Mouse (Mus musculus) heart, adult 2 months (tissue): ENCODE results near the gene Ccdc22. TPM values are rescaled to one million over a fixed set of nuclear protein-coding genes. Genes with fewer than 3 reads are reported as not detected.
A peak's percentile ranks its signal among the peaks of the same experiment; 100 is the strongest.

Source experiments
- DNase-seq, 2 experiments: peaks; one replicate each; pipeline ENCODE4 v3.0.0; 2021
- H3K27ac ChIP-seq: fragments of 200-600 bp; 2 replicates; pipeline ENCODE4 v1.8.1; 2022
- H3K27me3 ChIP-seq: fragments of 200-500 bp; 2 replicates; pipeline ENCODE4 v1.6.1; 2012; ENCODE audit warnings: mild to moderate bottlenecking, low read length, inconsistent platforms, mixed read lengths; ENCODE audit not compliant: control insufficient read depth, insufficient read depth
- H3K36me3 ChIP-seq: fragments of 200-500 bp; 2 replicates; pipeline ENCODE4 v1.6.1; 2012; ENCODE audit warnings: low read length, inconsistent platforms; ENCODE audit not compliant: control insufficient read depth, insufficient read depth
- H3K4me1 ChIP-seq: fragments of 200-500 bp; 2 replicates; pipeline ENCODE4 v1.6.1; 2011; ENCODE audit warnings: low read length; ENCODE audit not compliant: control insufficient read depth, insufficient read depth
- H3K4me3 ChIP-seq: fragments of 200-600 bp; 2 replicates; pipeline ENCODE4 v1.8.1; 2022
- H3K79me2 ChIP-seq: fragments of 200-500 bp; replicated peaks from 2 replicates; pipeline ENCODE4 v1.6.1; 2012; ENCODE audit warnings: mild to moderate bottlenecking, inconsistent platforms, low read length, moderate library complexity, mixed read lengths; ENCODE audit not compliant: control insufficient read depth, insufficient read depth
- H3K9ac ChIP-seq: fragments of 200-500 bp; 2 replicates; pipeline ENCODE4 v1.6.1; 2012; ENCODE audit warnings: low read depth, mild to moderate bottlenecking, control low read depth, inconsistent platforms, low read length, mixed read lengths
- CTCF ChIP-seq: fragments of 200-600 bp; IDR thresholded peaks from 2 replicates; pipeline ENCODE4 v1.8.1; 2022; ENCODE audit warnings: antibody characterized with exemption, mild to moderate bottlenecking, moderate library complexity
- EP300 ChIP-seq: fragments of 200-500 bp; IDR thresholded peaks from 2 replicates; pipeline ENCODE4 v1.6.1; 2011; ENCODE audit warnings: low read depth, low read length, control low read depth; ENCODE audit not compliant: insufficient read depth
- POLR2A ChIP-seq: fragments of 200-500 bp; IDR thresholded peaks from 2 replicates; pipeline ENCODE4 v1.6.1; 2011; ENCODE audit warnings: mild to moderate bottlenecking, low read depth, low read length, control low read depth; ENCODE audit not compliant: insufficient read depth
- WGBS: fragments of 180-500 bp; shearing (Covaris S2); methylation state at CpG from one replicate; pipeline ENCODE4 v1.1.7; 2018; 5-methylcytosine and 5-hydroxymethylcytosine counted together
- intact Hi-C: fragments of 180-260 bp; cut with DNase I; formaldehyde crosslinking; loops from one replicate; pipeline ENCODE4 v1.15.1; 2025
- polyA plus RNA-seq: library from polyadenylated mRNA; depleted of rRNA; stranded (reverse); fragments of >200 nt; gene quantifications from 2 replicates; pipeline ENCODE4 v1.2.3, GENCODE M21; 2012; rRNA removed
- total RNA-seq, 2 experiments: library from RNA; stranded (reverse); gene quantifications; 2 replicates each; pipeline ENCODE4 v1.2.3; 2021

The Ccdc22 gene
- total and polyA plus RNA-seq, 3 experiments = 9.6 to 12.1 (median 11.4) TPM

DNA sequence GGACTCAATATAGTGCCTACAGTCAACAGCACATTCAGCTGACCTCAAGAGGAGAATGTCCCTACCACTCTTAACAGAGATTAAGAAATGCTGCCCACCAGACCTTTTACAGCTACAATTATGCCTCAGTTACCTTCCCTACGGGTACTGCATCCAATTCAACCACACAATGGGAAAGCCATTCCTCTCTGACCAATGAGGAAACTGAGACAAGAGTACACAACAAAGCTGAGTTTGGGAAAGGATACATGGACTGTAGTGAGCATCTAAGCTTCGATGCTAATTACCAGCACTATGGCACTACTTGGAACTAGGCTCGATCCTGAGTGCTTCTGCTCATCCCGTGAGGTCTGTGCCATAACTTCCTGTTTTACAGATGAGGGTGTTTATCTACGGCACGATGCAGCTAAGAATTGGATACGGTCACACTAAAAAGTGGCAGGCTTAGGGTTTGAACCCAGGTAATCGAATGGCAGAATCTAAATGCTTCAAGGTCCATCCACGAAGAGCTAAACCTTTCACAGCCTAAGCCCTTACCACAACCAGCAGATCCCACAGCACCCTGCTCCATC is 33.7 kb downstream of the Ccdc22 start:
- Histone ChIP-seq H3K27ac (no peak overlapping the region), H3K79me2 (no peaks in the 10 kb centered on the region), H3K4me3 (no peak overlapping the region), H3K36me3 (no peaks in the 10 kb centered on the region), H3K27me3 (no peaks in the 10 kb centered on the region), H3K4me1 (no peaks in the 10 kb centered on the region; the same call in none of the 2 replicates), H3K9ac (no peak overlapping the region)
- no peak for TF ChIP-seq EP300
- TF ChIP-seq CTCF = no peak
- no peak for TF ChIP-seq POLR2A
- DNase-seq = no peak
- intact Hi-C loops = loop anchor here (5.0 kb wide), 1 partner anchor 71 kb away; no protein-coding TSS in a partner anchor
- 78% methylated on average over 9 of the region's 9 CpGs for WGBS

DNA sequence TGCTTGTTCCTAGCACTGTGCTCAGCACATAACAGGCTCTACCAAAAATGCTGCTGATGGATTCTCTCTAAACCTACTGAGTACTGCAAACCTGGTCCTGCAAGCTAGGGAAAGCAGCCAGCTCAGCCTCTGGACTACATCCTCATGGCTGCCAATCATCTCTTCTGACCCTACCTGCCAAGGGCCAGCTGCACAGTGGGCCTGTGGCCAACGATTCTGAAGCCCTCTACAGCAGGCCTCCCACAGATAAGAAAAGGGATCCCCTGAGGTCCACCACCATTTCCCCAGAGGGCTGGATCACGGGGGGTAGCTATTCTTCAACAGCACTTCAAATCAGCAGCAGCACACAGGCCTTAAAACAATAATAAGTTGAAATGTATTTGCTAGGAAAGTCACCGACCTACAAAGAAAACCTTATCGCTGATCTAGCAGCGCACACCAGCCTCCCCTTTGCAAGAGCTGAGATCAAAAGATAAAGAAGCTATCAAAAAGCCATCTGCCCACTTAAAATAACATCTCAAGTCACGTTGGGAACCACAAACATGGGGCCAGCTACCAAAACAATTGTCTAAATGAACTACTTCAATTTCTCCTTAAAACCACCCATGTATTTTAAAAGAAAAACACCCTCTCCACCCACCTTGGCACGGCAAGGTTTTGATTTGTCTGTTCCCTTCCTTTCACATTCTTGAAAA is 34.7 kb downstream of the Ccdc22 start:
- no peak overlapping the region for H3K27ac ChIP-seq
- H3K27me3 ChIP-seq = no peaks in the 10 kb centered on the region
- no peaks in the 10 kb centered on the region; the same call in none of the 2 replicates for H3K4me1 ChIP-seq
- 52% methylated on average over 7 of the region's 7 CpGs for WGBS
- H3K79me2 ChIP-seq = no peaks in the 10 kb centered on the region
- intact Hi-C loops = loop anchor here (5.0 kb wide), 1 partner anchor 72 kb away; no protein-coding TSS in a partner anchor
- no peak overlapping the region for H3K9ac ChIP-seq
- TF ChIP-seq EP300 = no peak
- H3K36me3 ChIP-seq = no peaks in the 10 kb centered on the region
- peak in 1 of 2 experiments; percentile 5 for DNase-seq
- H3K4me3 ChIP-seq = no peak overlapping the region

DNA sequence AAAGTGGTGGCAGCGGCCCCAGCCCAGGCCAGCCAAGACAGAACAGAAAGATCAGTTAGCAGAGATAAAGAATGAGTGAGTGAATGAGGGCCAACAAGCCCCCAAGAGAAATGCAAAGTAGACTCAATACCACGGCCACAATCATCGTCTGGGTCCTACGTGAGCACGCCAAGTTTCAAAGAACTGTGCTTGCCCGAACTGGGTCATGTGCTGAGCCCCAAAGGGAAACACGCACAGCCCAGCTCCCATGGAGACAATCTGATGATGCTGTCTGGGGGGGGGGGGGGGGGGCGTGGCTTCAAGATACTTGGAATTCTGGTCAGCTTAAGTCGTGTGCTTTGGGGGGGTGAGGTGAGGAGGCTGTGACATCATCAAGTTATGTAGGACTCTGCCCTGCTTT is 37.8 kb downstream of the Ccdc22 start:
- Histone ChIP-seq H3K4me1 (no peaks in the 10 kb centered on the region; the same call in 1 of the 2 replicates), H3K27me3 (no peaks in the 10 kb centered on the region), H3K79me2 (no peaks in the 10 kb centered on the region), H3K9ac (no peak overlapping the region), H3K4me3 (no peak overlapping the region), H3K36me3 (no peaks in the 10 kb centered on the region), H3K27ac (no peak overlapping the region)
- DNase-seq = no peak
- 62% methylated on average over 9 of the region's 9 CpGs for WGBS
- intact Hi-C loops = no loop called here
- TF ChIP-seq EP300 = no peak

DNA sequence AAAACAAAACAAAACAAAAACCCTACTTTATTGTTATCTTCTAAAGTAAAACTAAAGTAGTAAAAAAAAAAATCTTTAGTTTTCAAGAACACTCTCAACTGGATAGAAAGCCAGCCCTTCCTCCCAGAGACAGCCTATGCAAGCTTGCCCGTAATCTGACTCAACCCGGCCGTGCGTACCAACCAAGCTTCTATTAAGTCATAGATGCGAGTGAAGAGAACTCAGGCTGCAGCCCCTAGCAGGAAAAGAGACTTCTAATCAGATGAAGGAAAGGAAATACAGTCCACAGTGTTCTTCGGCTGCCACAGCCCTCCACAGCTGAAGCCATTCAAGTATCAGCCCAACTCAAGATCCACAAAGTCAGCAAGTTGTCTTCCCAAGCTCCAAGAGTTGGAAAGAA is 39.0 kb downstream of the Ccdc22 start:
- TF ChIP-seq CTCF (no peak), EP300 (no peak), POLR2A (no peak)
- Histone ChIP-seq H3K27ac (no peak overlapping the region), H3K36me3 (no peaks in the 10 kb centered on the region), H3K4me1 (no peaks in the 10 kb centered on the region), H3K79me2 (no peaks in the 10 kb centered on the region), H3K4me3 (no peak overlapping the region), H3K9ac (no peak overlapping the region), H3K27me3 (no peaks in the 10 kb centered on the region)
- intact Hi-C loops = no loop called here
- WGBS = 54% methylated on average over 6 of the region's 6 CpGs
- no peak for DNase-seq

DNA sequence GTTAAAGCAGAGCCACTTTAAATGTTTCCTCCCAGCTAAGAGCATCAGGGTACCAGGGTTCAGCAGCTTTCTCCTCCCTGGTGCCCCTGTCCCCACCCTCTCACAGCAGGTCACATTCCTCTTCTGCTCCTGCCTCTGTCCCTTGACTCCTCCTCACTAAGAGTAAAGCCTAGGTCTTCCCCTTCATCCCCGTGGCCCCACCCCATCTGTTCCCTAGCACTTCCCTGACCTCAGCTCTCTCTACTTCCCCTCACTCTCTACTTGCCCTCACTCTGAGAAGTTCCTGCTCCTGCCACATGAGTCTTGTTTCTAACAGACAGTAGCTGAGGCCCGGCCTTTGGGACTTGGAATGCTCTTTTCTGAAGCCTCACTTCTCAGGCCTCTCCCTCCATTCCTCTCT is 42.2 kb downstream of the Ccdc22 start:
- intact Hi-C loops = no loop called here
- H3K27ac ChIP-seq = no peak overlapping the region
- H3K4me1 ChIP-seq = no peaks in the 10 kb centered on the region
- H3K9ac ChIP-seq = no peak overlapping the region
- H3K36me3 ChIP-seq = no peaks in the 10 kb centered on the region
- WGBS = 42% methylated on average over 2 of the region's 2 CpGs
- H3K4me3 ChIP-seq = no peak overlapping the region
- TF ChIP-seq POLR2A (no peak), CTCF (no peak), EP300 (no peak)
- no peaks in the 10 kb centered on the region for H3K79me2 ChIP-seq
- no peaks in the 10 kb centered on the region for H3K27me3 ChIP-seq
- DNase-seq = no peak

DNA sequence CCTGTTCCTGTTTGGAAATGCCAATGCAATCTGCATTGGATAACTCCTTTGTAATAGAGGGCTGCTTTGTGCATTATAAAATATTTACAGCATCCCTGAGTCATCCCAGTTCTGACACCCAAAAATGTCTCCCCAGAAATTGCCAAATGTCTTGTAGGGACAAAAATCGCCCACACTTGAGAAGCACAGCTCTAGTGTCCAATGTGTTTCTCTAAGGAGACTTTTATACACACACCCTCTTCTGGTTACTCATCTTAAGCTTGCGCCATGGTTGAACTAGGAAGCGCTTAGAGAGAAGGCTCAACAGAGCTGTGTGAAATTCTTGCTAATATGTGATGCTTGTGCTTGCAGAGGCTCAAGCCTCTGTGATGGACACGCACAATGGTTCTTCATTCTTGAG is 51.8 kb downstream of the Ccdc22 start:
- no peaks in the 10 kb centered on the region for H3K36me3 ChIP-seq
- no peak overlapping the region for H3K27ac ChIP-seq
- no peak for DNase-seq
- H3K27me3 ChIP-seq = no peaks in the 10 kb centered on the region
- no peak for TF ChIP-seq EP300
- WGBS = 94% methylated on average over 4 of the region's 4 CpGs
- H3K9ac ChIP-seq = no peak overlapping the region
- intact Hi-C loops = no loop called here
- H3K4me1 ChIP-seq = no peaks in the 10 kb centered on the region
- no peaks in the 10 kb centered on the region for H3K79me2 ChIP-seq
- no peak overlapping the region for H3K4me3 ChIP-seq

Other genes starting within 250 kb of the Ccdc22 start
- gene Usp27x, start 229.7 kb downstream of the Ccdc22 start, total RNA-seq = under 1 TPM; 0.32 to 0.81 TPM
- gene Usp27x, start 229.7 kb downstream of the Ccdc22 start, polyA plus RNA-seq = 0.21 and 0.23 TPM in 2 replicates
- gene Foxp3, start 31.9 kb downstream of the Ccdc22 start, total RNA-seq = not detected
- not detected in 2 replicates for gene Foxp3, start 31.9 kb downstream of the Ccdc22 start, polyA plus RNA-seq
- gene Ppp1r3f, start 31.2 kb downstream of the Ccdc22 start, total RNA-seq = 1 to 10 TPM; 2.6 to 3.0 TPM
- 1.8 and 2.2 TPM in 2 replicates for gene Ppp1r3f, start 31.2 kb downstream of the Ccdc22 start, polyA plus RNA-seq
- gene Cacna1f, start 1.6 kb upstream of the Ccdc22 start, total RNA-seq = not detected
- 0.02 TPM in 1 of 2 replicates, not detected in the other for gene Cacna1f, start 1.6 kb upstream of the Ccdc22 start, polyA plus RNA-seq
- 1 to 10 TPM; 2.6 to 4.2 TPM for gene Syp, start 33.0 kb upstream of the Ccdc22 start, total RNA-seq
- 3.4 and 3.8 TPM in 2 replicates for gene Syp, start 33.0 kb upstream of the Ccdc22 start, polyA plus RNA-seq
- gene Prickle3, start 51.7 kb upstream of the Ccdc22 start, total RNA-seq = 10 to 100 TPM; 16.8 to 25.2 TPM
- 21.5 and 27.8 TPM in 2 replicates for gene Prickle3, start 51.7 kb upstream of the Ccdc22 start, polyA plus RNA-seq
- gene Plp2, start 65.9 kb upstream of the Ccdc22 start, total RNA-seq = 10 to 100 TPM; 40.3 to 56.3 TPM
- gene Plp2, start 65.9 kb upstream of the Ccdc22 start, polyA plus RNA-seq = 118 and 159 TPM in 2 replicates
- 10 to 100 TPM; 23.1 to 32.5 TPM for gene Magix, start 75.7 kb upstream of the Ccdc22 start, total RNA-seq
- 37.5 and 44.5 TPM in 2 replicates for gene Magix, start 75.7 kb upstream of the Ccdc22 start, polyA plus RNA-seq
- gene Gpkow, start 91.6 kb upstream of the Ccdc22 start, total RNA-seq = 10 to 100 TPM; 18.0 to 19.3 TPM
- 7.1 and 11.4 TPM in 2 replicates for gene Gpkow, start 91.6 kb upstream of the Ccdc22 start, polyA plus RNA-seq
- 10 to 100 TPM; 41.3 to 42.5 TPM for gene Wdr45, start 108.8 kb upstream of the Ccdc22 start, total RNA-seq
- 48.3 and 57.9 TPM in 2 replicates for gene Wdr45, start 108.8 kb upstream of the Ccdc22 start, polyA plus RNA-seq
- gene Gm45208, start 116.7 kb upstream of the Ccdc22 start, total RNA-seq = under 1 TPM in 1 of 2 experiments, not detected in 1; 0.94 TPM
- 0.21 TPM in 1 of 2 replicates, not detected in the other for gene Gm45208, start 116.7 kb upstream of the Ccdc22 start, polyA plus RNA-seq
- gene Praf2, start 122.9 kb upstream of the Ccdc22 start, total RNA-seq = 1 to 10 TPM; 6.1 to 6.7 TPM
- gene Praf2, start 122.9 kb upstream of the Ccdc22 start, polyA plus RNA-seq = 15.8 and 19.5 TPM in 2 replicates
- gene Ccdc120, start 145.4 kb upstream of the Ccdc22 start, total RNA-seq = 1 to 10 TPM in 1 of 2 experiments, under 1 TPM in 1; 0.32 to 1.1 TPM
- gene Ccdc120, start 145.4 kb upstream of the Ccdc22 start, polyA plus RNA-seq = 1.1 and 2.8 TPM in 2 replicates
- 10 to 100 TPM; 13.0 to 15.4 TPM for gene Tfe3, start 157.0 kb upstream of the Ccdc22 start, total RNA-seq
- 11.1 and 13.5 TPM in 2 replicates for gene Tfe3, start 157.0 kb upstream of the Ccdc22 start, polyA plus RNA-seq
- gene Gripap1, start 184.2 kb upstream of the Ccdc22 start, total RNA-seq = 10 to 100 TPM; 20.8 to 24.6 TPM
- 25.3 and 38.9 TPM in 2 replicates for gene Gripap1, start 184.2 kb upstream of the Ccdc22 start, polyA plus RNA-seq
- under 1 TPM; 0.21 to 0.27 TPM for gene Kcnd1, start 216.8 kb upstream of the Ccdc22 start, total RNA-seq
- 0.59 and 1.2 TPM in 2 replicates for gene Kcnd1, start 216.8 kb upstream of the Ccdc22 start, polyA plus RNA-seq
- 10 to 100 TPM; 20.3 to 24.5 TPM for gene Otud5, start 235.8 kb upstream of the Ccdc22 start, total RNA-seq
- gene Otud5, start 235.8 kb upstream of the Ccdc22 start, polyA plus RNA-seq = 16.6 and 19.1 TPM in 2 replicates